Mouse (Mus musculus) ES-E14 (cell line): ENCODE data around the gene Taar8b. TPM values are rescaled to one million over a fixed set of nuclear protein-coding genes. Genes with fewer than 3 reads are reported as not detected.

Experiments used
- DNase-seq: peaks from one replicate; pipeline ENCODE4 v3.0.0-alpha.2; 2013; ENCODE audit warnings: low read depth, low spot score
- H3K27ac ChIP-seq: 2 replicates; pipeline ENCODE4 v1.5.1; 2012; ENCODE audit warnings: low read depth, mild to moderate bottlenecking, low read length, moderate library complexity, mixed read lengths; ENCODE audit not compliant: poor library complexity, insufficient read depth, severe bottlenecking
- H3K36me3 ChIP-seq: 2 replicates; pipeline ENCODE4 v1.6.1; 2012; ENCODE audit warnings: mild to moderate bottlenecking, low read length, moderate library complexity, mixed read lengths; ENCODE audit not compliant: control insufficient read depth, poor library complexity, insufficient read depth, severe bottlenecking
- H3K4me1 ChIP-seq, 2 experiments: fragments of 150-350 bp in 1 of 2; sonication (generic) in 1 of 2; 2 replicates each; pipeline ENCODE4 v1.6.1; 2012; ENCODE audit warnings: low read length in 2 of 2, mild to moderate bottlenecking in 1 of 2, mixed read lengths in 1 of 2; ENCODE audit not compliant: control insufficient read depth in 2 of 2, insufficient read depth in 2 of 2, poor library complexity in 1 of 2
- H3K4me3 ChIP-seq, 2 experiments: fragments of 150-350 bp in 1 of 2; sonication (generic) in 1 of 2; 2 replicates each; pipeline ENCODE4 v1.5.1; 2012; ENCODE audit warnings: low read length in 2 of 2, low read depth in 1 of 2, mild to moderate bottlenecking in 1 of 2, mixed read lengths in 1 of 2; ENCODE audit not compliant: insufficient read depth in 1 of 2, poor library complexity in 1 of 2, severe bottlenecking in 1 of 2
- H3K9ac ChIP-seq: 2 replicates; pipeline ENCODE4 v1.6.1; 2012; ENCODE audit warnings: low read depth, mild to moderate bottlenecking, low read length, mixed read lengths; ENCODE audit not compliant: poor library complexity, insufficient read depth, severe bottlenecking
- H3K9me3 ChIP-seq: fragments of 150-350 bp; sonication (generic); 2 replicates; pipeline ENCODE4 v1.6.1; 2012; ENCODE audit warnings: low read depth, mild to moderate bottlenecking, low read length; ENCODE audit not compliant: control insufficient read depth, insufficient read depth
- CHD2 ChIP-seq: IDR thresholded peaks from 2 replicates; pipeline ENCODE4 v1.6.1; 2014; ENCODE audit warnings: mild to moderate bottlenecking, low read depth, low read length, inconsistent platforms
- HCFC1 ChIP-seq: IDR thresholded peaks from 2 replicates; pipeline ENCODE4 v1.6.1; 2012; ENCODE audit warnings: low read length, inconsistent platforms, borderline replicate concordance; ENCODE audit not compliant: insufficient read depth
- MAFK ChIP-seq: IDR thresholded peaks from 2 replicates; pipeline ENCODE4 v1.6.1; 2014; ENCODE audit warnings: mild to moderate bottlenecking, low read depth, low read length, inconsistent platforms; ENCODE audit not compliant: insufficient read depth
- ZC3H11A ChIP-seq: IDR thresholded peaks from 2 replicates; pipeline ENCODE4 v1.6.1; 2012; ENCODE audit warnings: low read depth, mild to moderate bottlenecking, inconsistent platforms, low read length, borderline replicate concordance
- ZNF384 ChIP-seq: IDR thresholded peaks from 2 replicates; pipeline ENCODE4 v1.6.1; 2012; ENCODE audit warnings: low read depth, low read length, inconsistent platforms
- in situ Hi-C, 2 experiments: fragments of 600-800 bp; cut with MboI; formaldehyde crosslinking; loops; one replicate each; pipeline ENCODE4 v1.15.1; 2025; ENCODE audit warnings: low sequenced_read_pairs in 2 of 2, inconsistent platforms in 1 of 2; ENCODE audit not compliant: unreplicated experiment in 2 of 2
- total RNA-seq: library from RNA; depleted of rRNA; stranded (reverse); fragments of 300-350 nt; gene quantifications from 2 replicates; pipeline ENCODE4 v1.2.3, GENCODE M21; 2012; rRNA removed

The Taar8b gene
- total RNA-seq, 1 experiment: not detected

DNA sequence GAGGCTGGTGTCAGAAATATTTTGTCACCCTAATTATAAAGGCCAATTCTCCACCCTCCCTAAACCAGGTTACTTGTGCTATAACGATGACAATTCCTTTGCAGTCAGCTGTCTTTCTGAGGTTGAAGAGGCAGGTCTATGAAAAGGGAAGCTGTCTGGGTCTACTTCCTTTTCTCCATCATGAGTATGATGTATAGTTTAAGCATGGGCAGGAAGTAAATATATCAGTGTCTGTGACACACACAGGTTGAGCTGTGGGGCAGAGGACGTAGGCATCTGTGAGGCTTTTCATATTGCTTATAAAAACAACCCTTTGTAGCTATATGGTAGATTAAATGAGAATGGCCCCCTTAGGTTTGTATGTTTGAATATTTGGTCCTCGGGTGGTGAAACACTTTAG lies 33.1 kb downstream of the Taar8b start:
- Histone ChIP-seq H3K4me1 (no peaks in the 10 kb centered on the region), H3K36me3 (no peaks in the 10 kb centered on the region), H3K27ac (no peak overlapping the region), H3K4me3 (no peak overlapping the region), H3K9ac (no peak overlapping the region), H3K9me3 (no peaks in the 10 kb centered on the region)
- TF ChIP-seq CHD2 (no peak), HCFC1 (no peak), ZNF384 (no peak), MAFK (no peak), ZC3H11A (no peak)
- no peak for DNase-seq
- in situ Hi-C loops: no loop called here

- Histone ChIP-seq H3K4me1 (no peaks in the 10 kb centered on the region), H3K9me3 (no peaks in the 10 kb centered on the region), H3K27ac (no peak overlapping the region), H3K4me3 (no peak overlapping the region), H3K9ac (no peak overlapping the region), H3K36me3 (no peaks in the 10 kb centered on the region)
- TF ChIP-seq HCFC1 (no peak), CHD2 (no peak), ZNF384 (no peak), ZC3H11A (no peak), MAFK (no peak)
- no peak for DNase-seq
- in situ Hi-C loops: no loop called here
These were observed 40.1 kb downstream of the Taar8b start for GRCm38 (mm10) chr10:24052039-24052438.

GRCm38 (mm10) chr10:24049210-24049609 lies 42.9 kb downstream of the Taar8b start, which contains the start of gene Taar7f:
Gene Taar7f (plus strand): TSS chr10:24049510.
- H3K9ac ChIP-seq: no peak within 1 kb of the TSS
- H3K27ac ChIP-seq: no peak within 1 kb of the TSS
- TF ChIP-seq CHD2: no peak
- no peak for DNase-seq
- no peaks in the 10 kb centered on the region for H3K4me1 ChIP-seq
- H3K4me3 ChIP-seq: no peak within 1 kb of the TSS
- H3K36me3 ChIP-seq: no peaks in the 10 kb centered on the region
- in situ Hi-C loops: no loop called here
- no peaks in the 10 kb centered on the region for H3K9me3 ChIP-seq

Other genes with a start within 250 kb of the Taar8b start
- gene Vnn3, start 240.8 kb downstream of the Taar8b start, total RNA-seq: not detected in 2 replicates
- 2.0 and 4.1 TPM in 2 replicates for gene Vnn1, start 197.6 kb downstream of the Taar8b start, total RNA-seq
- not detected in 2 replicates for gene Taar1, start 171.9 kb downstream of the Taar8b start, total RNA-seq
- gene Taar2, start 153.7 kb downstream of the Taar8b start, total RNA-seq: not detected in 2 replicates
- not detected in 2 replicates for gene Taar3, start 142.7 kb downstream of the Taar8b start, total RNA-seq
- gene Taar4, start 131.8 kb downstream of the Taar8b start, total RNA-seq: not detected in 2 replicates
- not detected in 2 replicates for gene Taar5, start 121.6 kb downstream of the Taar8b start, total RNA-seq
- gene Taar6, start 106.6 kb downstream of the Taar8b start, total RNA-seq: not detected in 2 replicates
- not detected in 2 replicates for gene Taar7a, start 98.8 kb downstream of the Taar8b start, total RNA-seq
- not detected in 2 replicates for gene Taar7b, start 92.4 kb downstream of the Taar8b start, total RNA-seq
- not detected in 2 replicates for gene Taar7d, start 65.1 kb downstream of the Taar8b start, total RNA-seq
- gene Taar7e, start 54.7 kb downstream of the Taar8b start, total RNA-seq: not detected in 2 replicates
- not detected in 2 replicates for gene Taar7f, start 42.8 kb downstream of the Taar8b start, total RNA-seq
- gene Taar8a, start 15.8 kb downstream of the Taar8b start, total RNA-seq: not detected in 2 replicates
- gene Taar8c, start 9.6 kb upstream of the Taar8b start, total RNA-seq: not detected in 2 replicates
- gene Taar9, start 17.2 kb upstream of the Taar8b start, total RNA-seq: not detected in 2 replicates
- gene Stx7, start 57.0 kb upstream of the Taar8b start, total RNA-seq: 27.0 and 44.5 TPM in 2 replicates
- 2.9 and 7.1 TPM in 2 replicates for gene Moxd1, start 131.2 kb upstream of the Taar8b start, total RNA-seq